Mouse (Mus musculus) heart, embryonic 12.5 days (tissue): ENCODE data around the gene Optn. TPM values are rescaled to one million over a fixed set of nuclear protein-coding genes. Genes with fewer than 3 reads are reported as not detected.

Experiments
- ATAC-seq: fragments of 200-750 bp; cut with Nextera tagmentation; 2 replicates; pipeline ENCODE4 v1.8.0; 2017; ENCODE audit warnings: moderate TSS enrichment, moderate library complexity; ENCODE audit not compliant: insufficient number of reproducible peaks, low FRiP score
- H3K27ac ChIP-seq: fragments of 300-500 bp; sonication (generic); 2 replicates; pipeline ENCODE4 v1.5.1; 2016; ENCODE audit warnings: mild to moderate bottlenecking, moderate library complexity; ENCODE audit not compliant: poor library complexity, severe bottlenecking
- H3K27me3 ChIP-seq: fragments of 300-500 bp; sonication (generic); replicated peaks from 2 replicates; pipeline ENCODE4 v1.6.1; 2016; ENCODE audit warnings: mild to moderate bottlenecking, moderate library complexity
- H3K36me3 ChIP-seq: fragments of 300-500 bp; sonication (generic); 2 replicates; pipeline ENCODE4 v1.6.1; 2016; ENCODE audit warnings: mild to moderate bottlenecking, moderate library complexity
- H3K4me1 ChIP-seq: fragments of 300-500 bp; sonication (generic); replicated peaks from 2 replicates; pipeline ENCODE4 v1.6.1; 2016; ENCODE audit warnings: mild to moderate bottlenecking
- H3K4me2 ChIP-seq: fragments of 300-500 bp; sonication (generic); 2 replicates; pipeline ENCODE4 v1.6.1; 2016; ENCODE audit warnings: mild to moderate bottlenecking, moderate library complexity
- H3K4me3 ChIP-seq: fragments of 300-500 bp; sonication (generic); 2 replicates; pipeline ENCODE4 v1.5.1; 2016; ENCODE audit warnings: mild to moderate bottlenecking
- H3K9ac ChIP-seq: fragments of 300-500 bp; sonication (generic); 2 replicates; pipeline ENCODE4 v1.6.1; 2016; ENCODE audit warnings: mild to moderate bottlenecking, moderate library complexity
- H3K9me3 ChIP-seq: fragments of 300-500 bp; sonication (generic); replicated peaks from 2 replicates; pipeline ENCODE4 v1.6.1; 2016; ENCODE audit warnings: mild to moderate bottlenecking, moderate library complexity
- WGBS: fragments of 180-500 bp; shearing (Covaris S2); methylation state at CpG from one replicate; pipeline ENCODE4 v1.1.7; 2016; 5-methylcytosine and 5-hydroxymethylcytosine counted together
- polyA plus RNA-seq: library from polyadenylated mRNA; unstranded; fragments of >200 nt; fragmentation: Nextera tagmentation; extraction: Ambion mirVana; gene quantifications from 2 replicates; pipeline ENCODE4 v1.2.1, GENCODE M21; 2016

Optn gene
- polyA plus RNA-seq, 1 experiment from 2014 or later: 17.5 TPM

- Histone ChIP-seq H3K27ac (no peak overlapping the region), H3K9ac (no peak overlapping the region), H3K4me2 (no peak overlapping the region), H3K9me3 (no peaks in the 10 kb centered on the region), H3K27me3 (no peaks in the 10 kb centered on the region), H3K4me1 (peaks cover 10% of the 10 kb centered on the region), H3K36me3 (no peaks in the 10 kb centered on the region), H3K4me3 (no peak overlapping the region)
- 80% methylated on average over 8 of the region's 8 CpGs for WGBS
- no peak for ATAC-seq
Observed at GRCm38 (mm10) chr2:5061133-5061708, 2.6 kb downstream of the Optn start.

GRCm38 (mm10) chr2:5059997-5060396, 3.9 kb downstream of the Optn start:
- no peak overlapping the region for H3K27ac ChIP-seq
- H3K4me1 ChIP-seq: peaks cover 10% of the 10 kb centered on the region
- ATAC-seq: no peak
- no peak overlapping the region for H3K4me3 ChIP-seq
- H3K27me3 ChIP-seq: no peaks in the 10 kb centered on the region
- no peaks in the 10 kb centered on the region for H3K36me3 ChIP-seq
- no peaks in the 10 kb centered on the region for H3K9me3 ChIP-seq
- WGBS: 80% methylated on average over 4 of the region's 4 CpGs
- H3K4me2 ChIP-seq: no peak overlapping the region
- H3K9ac ChIP-seq: no peak overlapping the region

GRCm38 (mm10) chr2:5058436-5058835, 5.4 kb downstream of the Optn start:
- ATAC-seq: no peak
- Histone ChIP-seq H3K4me1 (peaks cover 10% of the 10 kb centered on the region), H3K36me3 (no peaks in the 10 kb centered on the region), H3K4me3 (no peak overlapping the region), H3K27ac (no peak overlapping the region), H3K9ac (no peak overlapping the region), H3K27me3 (no peaks in the 10 kb centered on the region), H3K4me2 (no peak overlapping the region), H3K9me3 (no peaks in the 10 kb centered on the region)
- WGBS: 79% methylated on average over 5 of the region's 5 CpGs

GRCm38 (mm10) chr2:5050562-5050961, 13.3 kb downstream of the Optn start:
- ATAC-seq: no peak
- no peaks in the 10 kb centered on the region for H3K27me3 ChIP-seq
- no peak overlapping the region for H3K4me3 ChIP-seq
- H3K27ac ChIP-seq: no peak overlapping the region
- H3K4me2 ChIP-seq: no peak overlapping the region
- 82% methylated on average over 2 of the region's 2 CpGs for WGBS
- H3K9ac ChIP-seq: no peak overlapping the region
- peaks cover 13% of the 10 kb centered on the region for H3K36me3 ChIP-seq
- H3K9me3 ChIP-seq: no peaks in the 10 kb centered on the region; the same call in 1 of the 2 replicates
- H3K4me1 ChIP-seq: peaks cover under 1% of the 10 kb centered on the region

DNA sequence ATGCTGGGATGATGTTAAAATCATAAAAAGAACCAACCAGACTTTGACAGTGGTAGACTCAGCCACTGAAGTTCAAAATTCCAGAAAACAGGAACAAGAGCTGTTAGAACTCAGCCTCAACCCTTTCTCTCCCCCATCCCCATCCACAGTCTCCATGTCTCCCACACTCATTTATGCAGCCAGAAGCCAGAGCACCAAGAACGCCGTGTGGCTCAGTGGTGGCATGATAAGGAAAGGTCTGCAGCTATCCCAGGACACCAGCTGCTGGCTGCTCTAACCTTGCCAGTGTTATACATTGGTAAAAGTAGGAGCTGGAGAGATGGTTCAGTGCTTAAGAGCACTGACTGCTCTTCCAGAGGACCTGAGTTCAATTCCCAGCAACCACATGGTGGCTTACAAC, 16.8 kb downstream of the Optn start:
- Histone ChIP-seq H3K9me3 (no peaks in the 10 kb centered on the region), H3K9ac (no peak overlapping the region), H3K27me3 (no peaks in the 10 kb centered on the region), H3K27ac (no peak overlapping the region), H3K4me1 (peaks cover 16% of the 10 kb centered on the region), H3K4me2 (no peak overlapping the region), H3K4me3 (no peak overlapping the region), H3K36me3 (peaks cover 8% of the 10 kb centered on the region)
- WGBS: 60% methylated on average over 2 of the region's 2 CpGs
- no peak for ATAC-seq

- 40% methylated on average over 13 of the region's 13 CpGs for WGBS
- H3K27ac ChIP-seq: no peak overlapping the region
Observed at GRCm38 (mm10) chr2:5045269-5045965, 18.4 kb downstream of the Optn start.

GRCm38 (mm10) chr2:5044321-5044720, 19.5 kb downstream of the Optn start:
- Histone ChIP-seq H3K36me3 (peaks cover 4% of the 10 kb centered on the region), H3K9me3 (no peaks in the 10 kb centered on the region), H3K27ac (no peak overlapping the region), H3K4me1 (peaks cover 16% of the 10 kb centered on the region), H3K27me3 (no peaks in the 10 kb centered on the region), H3K4me2 (no peak overlapping the region), H3K9ac (no peak overlapping the region), H3K4me3 (no peak overlapping the region)
- ATAC-seq: no peak; the same call in 1 of the 2 replicates
- WGBS: 36% methylated on average over 3 of the region's 3 CpGs

More at GRCm38 (mm10) chr2:5045269-5045965, 18.4 kb downstream of the Optn start:
- peaks cover 16% of the 10 kb centered on the region for H3K4me1 ChIP-seq
- H3K27me3 ChIP-seq: no peaks in the 10 kb centered on the region
- no peak overlapping the region for H3K9ac ChIP-seq
- no peak for ATAC-seq
- no peaks in the 10 kb centered on the region for H3K9me3 ChIP-seq
- no peak overlapping the region for H3K4me3 ChIP-seq
- peaks cover 5% of the 10 kb centered on the region for H3K36me3 ChIP-seq
- H3K4me2 ChIP-seq: no peak overlapping the region

GRCm38 (mm10) chr2:5043476-5043761, 20.4 kb downstream of the Optn start:
- Histone ChIP-seq H3K4me3 (no peak overlapping the region), H3K9me3 (no peaks in the 10 kb centered on the region), H3K27ac (no peak overlapping the region), H3K4me2 (no peak overlapping the region), H3K9ac (no peak overlapping the region), H3K4me1 (peaks cover 16% of the 10 kb centered on the region), H3K36me3 (no peaks in the 10 kb centered on the region; the same call in none of the 2 replicates), H3K27me3 (no peaks in the 10 kb centered on the region)
- 75% methylated on average over 2 of the region's 2 CpGs for WGBS
- ATAC-seq: no peak

- no peaks in the 10 kb centered on the region for H3K9me3 ChIP-seq
- H3K4me3 ChIP-seq: no peak overlapping the region
- no peak overlapping the region for H3K4me2 ChIP-seq
- ATAC-seq: no peak
- 55% methylated on average over 11 of the region's 11 CpGs for WGBS
- H3K27ac ChIP-seq: no peak overlapping the region
- H3K9ac ChIP-seq: no peak overlapping the region
- no peaks in the 10 kb centered on the region; the same call in none of the 2 replicates for H3K36me3 ChIP-seq
- H3K27me3 ChIP-seq: no peaks in the 10 kb centered on the region
- H3K4me1 ChIP-seq: peaks cover 16% of the 10 kb centered on the region
Observed at GRCm38 (mm10) chr2:5042616-5043475, 21.0 kb downstream of the Optn start.

DNA sequence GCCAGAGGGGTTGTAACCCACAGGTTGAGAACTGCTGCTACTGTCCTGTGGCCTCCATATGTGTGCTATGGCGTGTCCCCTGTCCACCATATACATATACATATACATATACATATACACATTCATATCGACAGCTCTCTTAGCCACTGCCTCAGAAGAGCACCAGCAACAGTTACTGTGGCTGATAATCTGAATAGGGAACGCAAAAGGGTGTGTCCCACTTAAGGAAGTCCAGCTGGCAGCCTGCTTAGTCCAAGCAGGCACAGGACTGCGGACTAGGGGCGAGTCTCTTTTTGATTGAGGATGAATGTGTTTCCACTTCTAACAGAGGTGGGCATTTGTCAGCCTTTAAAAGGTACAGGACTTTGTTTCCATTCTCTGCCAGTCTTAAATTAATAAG, 22.0 kb downstream of the Optn start:
- no peaks in the 10 kb centered on the region for H3K9me3 ChIP-seq
- WGBS: 69% methylated on average over 5 of the region's 5 CpGs
- no peak for ATAC-seq

More for the DNA sequence above, 22.0 kb downstream of the Optn start:
- Histone ChIP-seq H3K27ac (no peak overlapping the region), H3K4me1 (peaks cover 16% of the 10 kb centered on the region), H3K36me3 (no peaks in the 10 kb centered on the region; the same call in none of the 2 replicates), H3K4me2 (no peak overlapping the region), H3K4me3 (no peak overlapping the region), H3K27me3 (no peaks in the 10 kb centered on the region), H3K9ac (no peak overlapping the region)
